Mouse (Mus musculus): ENCODE results near the gene Cmip. TPM values are rescaled to one million over a fixed set of nuclear protein-coding genes. Genes with fewer than 3 reads are reported as not detected.
"Not testable (repeated sequence)": the region's sequence is repeated elsewhere in the genome, so short reads cannot be mapped to it uniquely, and the experiment has no call there.

Gene Cmip
- total RNA-seq, 2 experiments from 2014 or later: 330 to 332 TPM

GRCm38 (mm10) chr8:117409056-117409455, 152.2 kb downstream of the Cmip start:
- no peak for DNase-seq (ENCODE audit: low spot score in 2 of 2)

GRCm38 (mm10) chr8:117410391-117410790, 153.5 kb downstream of the Cmip start:
- DNase-seq (ENCODE audit: low spot score in 2 of 2): no peak

- DNase-seq (ENCODE audit: low spot score in 2 of 2): no peak
Observed at GRCm38 (mm10) chr8:117410901-117411300, 154.0 kb downstream of the Cmip start.

- DNase-seq (ENCODE audit: low spot score in 2 of 2): no peak
Observed at GRCm38 (mm10) chr8:117412232-117412631, 155.4 kb downstream of the Cmip start.

GRCm38 (mm10) chr8:117417830-117418229, 161.0 kb downstream of the Cmip start:
- DNase-seq (ENCODE audit: low spot score in 2 of 2): no peak

GRCm38 (mm10) chr8:117420841-117421534, 164.1 kb downstream of the Cmip start:
- no peak for DNase-seq (ENCODE audit: low spot score in 2 of 2)

- DNase-seq (ENCODE audit: low spot score in 2 of 2): no peak
Observed at GRCm38 (mm10) chr8:117421838-117422237, 165.0 kb downstream of the Cmip start.

GRCm38 (mm10) chr8:117422343-117422742, 165.5 kb downstream of the Cmip start:
- no peak for DNase-seq (ENCODE audit: low spot score in 2 of 2)

GRCm38 (mm10) chr8:117423029-117423428, 166.2 kb downstream of the Cmip start:
- DNase-seq (ENCODE audit: low spot score in 2 of 2): peak; percentile 75 to 86

GRCm38 (mm10) chr8:117427816-117428215, 171.0 kb downstream of the Cmip start:
- DNase-seq (ENCODE audit: low spot score in 2 of 2): not testable (repeated sequence)

- DNase-seq (ENCODE audit: low spot score in 2 of 2): no peak
Observed at GRCm38 (mm10) chr8:117428524-117429162, 171.8 kb downstream of the Cmip start.

GRCm38 (mm10) chr8:117430624-117431023, 173.8 kb downstream of the Cmip start:
- DNase-seq (ENCODE audit: low spot score in 2 of 2): no peak

- no peak for DNase-seq (ENCODE audit: low spot score in 2 of 2)
Observed at GRCm38 (mm10) chr8:117431554-117431953, 174.7 kb downstream of the Cmip start.

GRCm38 (mm10) chr8:117432111-117432510, 175.2 kb downstream of the Cmip start:
- DNase-seq (ENCODE audit: low spot score in 2 of 2): no peak

- no peak for DNase-seq (ENCODE audit: low spot score in 2 of 2)
Observed at GRCm38 (mm10) chr8:117433968-117434367, 177.1 kb downstream of the Cmip start.

- no peak for DNase-seq (ENCODE audit: low spot score in 2 of 2)
Observed at GRCm38 (mm10) chr8:117436786-117437185, 179.9 kb downstream of the Cmip start.

- DNase-seq (ENCODE audit: low spot score in 2 of 2): peak in 1 of 2 experiments; percentile 41
Observed at GRCm38 (mm10) chr8:117437616-117438015, 180.8 kb downstream of the Cmip start.

- no peak for DNase-seq (ENCODE audit: low spot score in 2 of 2)
Observed at GRCm38 (mm10) chr8:117440317-117440716, 183.5 kb downstream of the Cmip start.

GRCm38 (mm10) chr8:117440759-117441158, 183.9 kb downstream of the Cmip start:
- DNase-seq (ENCODE audit: low spot score in 2 of 2): no peak

GRCm38 (mm10) chr8:117445507-117445906, 188.6 kb downstream of the Cmip start:
- DNase-seq (ENCODE audit: low spot score in 2 of 2): no peak

GRCm38 (mm10) chr8:117446344-117446997, 189.6 kb downstream of the Cmip start:
- no peak for DNase-seq (ENCODE audit: low spot score in 2 of 2)

GRCm38 (mm10) chr8:117451072-117451471, 194.2 kb downstream of the Cmip start:
- DNase-seq (ENCODE audit: low spot score in 2 of 2): peak; percentile 46 to 75

Measured in layer of hippocampus, postnatal 14 days (tissue).